Mouse (Mus musculus): ENCODE data around the gene Nap1l1. TPM values are rescaled to one million over a fixed set of nuclear protein-coding genes. Genes with fewer than 3 reads are reported as not detected.

Gene Nap1l1
- polyA plus RNA-seq, 1 experiment = 20.9 TPM

Other genes with a start within 250 kb of the Nap1l1 start
- gene Bbs10, start 174.5 kb upstream of the Nap1l1 start, polyA plus RNA-seq (2012; rRNA removed) = 1.9 and 2.0 TPM in 2 replicates
- gene Phlda1, start 33.1 kb downstream of the Nap1l1 start, polyA plus RNA-seq (2012; rRNA removed) = 25.0 and 50.0 TPM in 2 replicates

Data from gonadal fat pad, adult 2 months (tissue).